Mouse (Mus musculus): ENCODE measurements around the gene Atp5l.
"Not testable (repeated sequence)": the region's sequence is repeated elsewhere in the genome, so short reads cannot be mapped to it uniquely, and the experiment has no call there.

Atp5l gene

GRCm38 (mm10) chr9:44920374-44921122 lies at the start of gene Atp5l:
TSS of gene Atp5l (minus strand) at chr9:44920742.
- peak; percentile 95 for DNase-seq (ENCODE audit: low read depth, low spot score)

- no peak for DNase-seq (ENCODE audit: low read depth, low spot score)
Observed at GRCm38 (mm10) chr9:44969450-44969849, 48.9 kb upstream of the Atp5l start.

GRCm38 (mm10) chr9:44967763-44968162 lies 47.2 kb upstream of the Atp5l start:
- DNase-seq (ENCODE audit: low read depth, low spot score) = not testable (repeated sequence)

GRCm38 (mm10) chr9:44966815-44967242 lies 46.3 kb upstream of the Atp5l start:
- DNase-seq (ENCODE audit: low read depth, low spot score) = peak; percentile 87

- DNase-seq (ENCODE audit: low read depth, low spot score) = no peak
Observed at GRCm38 (mm10) chr9:44965833-44966466, 45.4 kb upstream of the Atp5l start.

GRCm38 (mm10) chr9:44965126-44965832 lies 44.7 kb upstream of the Atp5l start, which contains the start of gene Ube4a:
TSS of gene Ube4a (minus strand) at chr9:44965600.
- peak; percentile 99 for DNase-seq (ENCODE audit: low read depth, low spot score)

- DNase-seq (ENCODE audit: low read depth, low spot score) = no peak
Observed at GRCm38 (mm10) chr9:44954432-44954831, 33.9 kb upstream of the Atp5l start.

- DNase-seq (ENCODE audit: low read depth, low spot score) = no peak
Observed at GRCm38 (mm10) chr9:44947836-44948235, 27.3 kb upstream of the Atp5l start.

- DNase-seq (ENCODE audit: low read depth, low spot score) = no peak
Observed at GRCm38 (mm10) chr9:44946185-44946695, 25.7 kb upstream of the Atp5l start.

GRCm38 (mm10) chr9:44942421-44942820 lies 21.9 kb upstream of the Atp5l start:
- DNase-seq (ENCODE audit: low read depth, low spot score) = peak; percentile 83

- peak; percentile 93 for DNase-seq (ENCODE audit: low read depth, low spot score)
Observed at GRCm38 (mm10) chr9:44941756-44942155, 21.2 kb upstream of the Atp5l start.

- no peak for DNase-seq (ENCODE audit: low read depth, low spot score)
Observed at GRCm38 (mm10) chr9:44921543-44921942, 1.0 kb upstream of the Atp5l start.

GRCm38 (mm10) chr9:44921123-44921468 lies 554 bp upstream of the Atp5l start:
- DNase-seq (ENCODE audit: low read depth, low spot score) = peak; percentile 68

- DNase-seq (ENCODE audit: low read depth, low spot score) = no peak
Observed at GRCm38 (mm10) chr9:44919606-44920005, 936 bp downstream of the Atp5l start.

- no peak for DNase-seq (ENCODE audit: low read depth, low spot score)
Observed at GRCm38 (mm10) chr9:44916196-44916595, 4.3 kb downstream of the Atp5l start.

- no peak for DNase-seq (ENCODE audit: low read depth, low spot score)
Observed at GRCm38 (mm10) chr9:44914706-44915105, 5.8 kb downstream of the Atp5l start.

- DNase-seq (ENCODE audit: low read depth, low spot score) = no peak
Observed at GRCm38 (mm10) chr9:44911365-44911764, 9.2 kb downstream of the Atp5l start.

- peak; percentile 54 for DNase-seq (ENCODE audit: low read depth, low spot score)
Observed at GRCm38 (mm10) chr9:44905620-44906019, 14.9 kb downstream of the Atp5l start.

- DNase-seq (ENCODE audit: low read depth, low spot score) = peak; percentile 43
Observed at GRCm38 (mm10) chr9:44904964-44905363, 15.6 kb downstream of the Atp5l start.

GRCm38 (mm10) chr9:44903856-44904255 lies 16.7 kb downstream of the Atp5l start:
- no peak for DNase-seq (ENCODE audit: low read depth, low spot score)

GRCm38 (mm10) chr9:44900402-44900801 lies 20.1 kb downstream of the Atp5l start:
- DNase-seq (ENCODE audit: low read depth, low spot score) = no peak

- peak; percentile 48 for DNase-seq (ENCODE audit: low read depth, low spot score)
Observed at GRCm38 (mm10) chr9:44899716-44900115, 20.8 kb downstream of the Atp5l start.

All from skeletal muscle tissue, adult 2 months (tissue).